Mouse (Mus musculus): Measurements from ENCODE around the gene Rps6kb2. TPM values are rescaled to one million over a fixed set of nuclear protein-coding genes. Genes with fewer than 3 reads are reported as not detected.
A peak's percentile ranks its signal among the peaks of the same experiment; 100 is the strongest.
"Not testable (repeated sequence)": the region's sequence is repeated elsewhere in the genome, so short reads cannot be mapped to it uniquely, and the experiment has no call there.

The Rps6kb2 gene
- total RNA-seq, 2 experiments from 2014 or later = 34.8 to 39.8 TPM

DNA sequence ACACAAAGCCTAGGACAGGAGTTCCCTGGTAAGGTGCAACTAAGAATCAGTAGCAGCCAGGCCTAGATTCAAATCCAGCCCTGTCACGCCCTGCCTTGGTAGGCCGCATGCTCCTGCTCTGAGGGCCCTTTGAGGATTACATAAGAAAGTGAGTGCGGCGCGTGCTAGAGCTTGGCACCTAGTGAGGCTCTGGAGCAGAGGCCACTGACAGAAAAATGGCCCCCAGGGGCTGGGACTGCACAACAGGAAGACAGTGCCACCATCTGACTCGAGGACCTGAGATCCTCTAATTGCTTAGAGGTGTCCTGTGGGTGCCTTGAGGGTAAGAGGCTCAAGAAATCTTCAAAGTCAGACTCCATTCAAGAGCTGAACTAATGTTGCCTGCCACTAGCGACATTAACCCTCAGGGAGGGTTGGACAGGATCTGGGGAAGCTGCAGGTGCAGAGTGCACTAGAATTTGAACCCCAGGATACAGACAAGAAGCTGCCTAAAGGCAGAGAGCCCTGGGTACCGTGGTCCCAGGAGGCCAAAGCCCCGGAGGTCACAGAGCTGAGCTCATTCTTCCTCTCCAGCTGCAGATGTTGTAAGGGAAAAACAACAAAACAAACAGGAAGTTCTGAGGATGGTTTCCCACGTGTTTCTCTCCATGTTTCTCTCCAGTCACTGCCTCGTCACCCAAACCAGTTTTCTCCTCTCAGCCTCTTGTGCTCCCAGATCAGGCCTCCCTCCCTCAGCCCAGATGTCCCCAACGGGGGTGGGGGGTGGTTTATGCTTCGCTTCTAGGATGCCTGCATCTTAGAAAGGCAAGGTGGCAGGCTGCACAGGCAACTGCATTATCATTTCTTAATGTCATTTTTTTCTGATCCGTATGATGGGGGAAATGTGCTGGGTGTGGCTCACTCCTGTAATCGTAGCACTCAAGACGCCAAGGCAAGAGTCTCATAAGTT lies 18.3 kb downstream of the Rps6kb2 start:
- ATAC-seq (replicated peaks; ENCODE audit: low FRiP score, poor library complexity, severe bottlenecking) = no peak

DNA sequence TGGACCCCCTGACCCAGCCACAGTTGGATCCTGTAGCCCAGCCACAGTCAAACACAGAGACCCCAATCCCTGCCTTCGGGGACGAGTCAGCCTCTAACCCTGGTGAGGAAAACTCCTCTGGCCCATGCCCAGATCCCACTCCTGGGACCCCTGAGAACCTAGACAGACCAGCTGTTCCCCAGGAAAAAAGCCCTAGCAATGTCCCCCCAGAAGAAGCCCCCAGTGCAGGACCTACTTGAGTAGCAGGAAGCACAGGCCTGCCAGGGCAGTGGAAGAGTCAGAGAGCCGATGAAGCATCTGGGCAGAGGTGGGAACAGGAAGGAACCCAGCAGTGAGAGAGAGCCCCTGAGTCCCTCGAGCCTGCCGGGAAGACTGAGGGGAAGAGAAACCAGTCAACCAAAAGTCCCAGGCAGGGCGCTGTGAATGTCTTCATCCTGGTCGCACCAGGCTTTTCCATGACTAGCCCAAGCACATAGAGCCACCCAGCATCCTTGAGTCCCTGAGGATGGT lies 19.3 kb downstream of the Rps6kb2 start, which contains the start of gene Cabp4:
Gene Cabp4 (minus strand): TSS at position 275 of the 510 bp plus-strand sequence.
- ATAC-seq (replicated peaks; ENCODE audit: low FRiP score, poor library complexity, severe bottlenecking) = no peak

- ATAC-seq (replicated peaks; ENCODE audit: low FRiP score, poor library complexity, severe bottlenecking) = no peak
Measured at GRCm38 (mm10) chr19:4142416-4143173, 20.6 kb downstream of the Rps6kb2 start.

DNA sequence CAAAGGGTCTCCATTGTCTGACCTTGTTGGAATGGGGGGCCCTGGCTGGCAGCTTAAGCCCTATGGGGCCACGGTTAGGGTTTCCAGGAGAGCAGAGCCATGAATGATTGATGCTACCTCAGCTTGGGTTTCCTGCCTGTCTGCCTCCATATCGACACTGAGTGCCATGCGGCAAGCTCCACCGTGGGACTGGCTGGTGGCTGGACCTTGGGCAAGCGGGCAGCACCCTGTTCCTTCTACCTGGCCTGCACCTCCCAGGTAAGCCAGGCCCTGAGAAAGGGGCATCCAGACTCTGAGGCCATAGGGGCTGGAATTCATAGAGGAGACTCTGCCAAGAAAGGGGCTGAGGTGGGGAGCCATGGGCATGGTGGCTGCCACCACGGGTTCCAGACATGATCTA lies 23.0 kb downstream of the Rps6kb2 start:
- no peak for ATAC-seq (replicated peaks; ENCODE audit: low FRiP score, poor library complexity, severe bottlenecking)

DNA sequence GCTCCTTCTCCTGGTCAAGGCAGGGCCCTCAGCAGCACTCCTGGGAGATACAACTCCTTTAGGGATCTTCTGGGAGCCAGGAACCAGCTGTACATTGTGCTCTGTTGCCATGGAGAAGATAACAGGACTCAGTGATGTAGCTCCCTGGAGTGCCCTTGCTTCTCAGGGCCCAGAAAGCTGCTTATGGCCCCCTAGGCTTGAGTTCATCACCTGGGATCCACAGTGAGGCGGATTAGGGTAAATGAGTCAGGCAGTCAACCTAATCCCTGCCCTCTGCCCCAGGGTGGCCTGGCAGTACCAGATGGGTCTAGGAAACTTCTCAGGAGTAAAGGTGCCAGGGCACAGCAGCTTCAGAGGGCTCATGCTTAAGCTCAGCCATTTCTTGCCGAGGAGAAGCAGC lies 23.7 kb downstream of the Rps6kb2 start, which contains the start of gene Gpr152:
Gene Gpr152 (plus strand): TSS at position 342 of the 400 bp plus-strand sequence.
- no peak for ATAC-seq (replicated peaks; ENCODE audit: low FRiP score, poor library complexity, severe bottlenecking)

- no peak for ATAC-seq (replicated peaks; ENCODE audit: low FRiP score, poor library complexity, severe bottlenecking)
Measured at GRCm38 (mm10) chr19:4137913-4138312, 25.2 kb downstream of the Rps6kb2 start.

- peak; percentile 75 for ATAC-seq (replicated peaks; ENCODE audit: low FRiP score, poor library complexity, severe bottlenecking)
Measured at GRCm38 (mm10) chr19:4136463-4136862, 26.7 kb downstream of the Rps6kb2 start.

DNA sequence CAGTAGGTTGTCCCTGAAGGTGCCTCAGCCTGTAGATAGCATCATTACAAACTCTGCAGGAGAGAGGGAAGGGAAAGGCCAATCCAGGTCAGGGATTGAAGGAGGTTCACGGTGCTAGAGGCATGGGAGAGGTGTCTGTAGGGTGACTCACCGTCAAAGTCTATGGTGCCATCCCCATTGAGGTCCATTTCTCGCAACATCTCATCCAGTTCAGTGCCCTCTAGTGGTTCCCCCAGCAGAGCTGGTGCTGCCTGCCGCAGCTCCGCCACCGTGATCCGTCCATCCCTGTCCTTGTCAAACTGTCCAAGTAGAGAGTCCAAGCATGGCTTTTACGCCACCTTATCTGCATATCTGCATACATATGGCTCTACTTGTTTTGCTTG lies 27.2 kb downstream of the Rps6kb2 start:
- ATAC-seq (replicated peaks; ENCODE audit: low FRiP score, poor library complexity, severe bottlenecking) = peak; percentile 77

- ATAC-seq (replicated peaks; ENCODE audit: low FRiP score, poor library complexity, severe bottlenecking) = not testable (repeated sequence)
Measured at GRCm38 (mm10) chr19:4135229-4135962, 27.8 kb downstream of the Rps6kb2 start.

- no peak for ATAC-seq (replicated peaks; ENCODE audit: low FRiP score, poor library complexity, severe bottlenecking)
Measured at GRCm38 (mm10) chr19:4134354-4134753, 28.8 kb downstream of the Rps6kb2 start.

GRCm38 (mm10) chr19:4131768-4132167 lies 31.4 kb downstream of the Rps6kb2 start:
- ATAC-seq (replicated peaks; ENCODE audit: low FRiP score, poor library complexity, severe bottlenecking) = peak; percentile 52

- ATAC-seq (replicated peaks; ENCODE audit: low FRiP score, poor library complexity, severe bottlenecking) = peak; percentile 66
Measured at GRCm38 (mm10) chr19:4131075-4131474, 32.1 kb downstream of the Rps6kb2 start.

DNA sequence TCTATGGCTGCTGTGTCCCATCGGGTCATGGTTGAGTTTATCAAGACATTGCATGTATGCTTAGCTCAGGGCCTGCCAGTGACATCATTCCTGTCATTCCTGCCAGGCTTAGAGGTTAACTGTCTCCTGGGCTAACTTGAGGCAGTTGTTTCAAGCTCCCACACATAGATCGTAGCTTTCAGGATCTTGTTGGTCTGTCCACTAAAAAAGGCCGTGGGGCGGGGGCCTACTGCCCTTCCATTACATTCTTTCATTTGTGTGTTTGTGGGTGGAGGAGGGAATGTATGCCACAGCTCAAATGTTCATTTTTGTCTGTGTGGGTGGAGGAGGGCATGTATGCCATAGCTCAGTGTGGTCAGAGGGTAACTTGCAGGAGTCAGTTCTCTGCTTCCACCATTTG lies 33.0 kb downstream of the Rps6kb2 start:
- ATAC-seq (replicated peaks; ENCODE audit: low FRiP score, poor library complexity, severe bottlenecking) = no peak

GRCm38 (mm10) chr19:4129462-4129861 lies 33.7 kb downstream of the Rps6kb2 start:
- ATAC-seq (replicated peaks; ENCODE audit: low FRiP score, poor library complexity, severe bottlenecking) = no peak

- ATAC-seq (replicated peaks; ENCODE audit: low FRiP score, poor library complexity, severe bottlenecking) = peak; percentile 23; the same call in 1 of the 2 replicates
Measured at GRCm38 (mm10) chr19:4126759-4127495, 36.2 kb downstream of the Rps6kb2 start.

DNA sequence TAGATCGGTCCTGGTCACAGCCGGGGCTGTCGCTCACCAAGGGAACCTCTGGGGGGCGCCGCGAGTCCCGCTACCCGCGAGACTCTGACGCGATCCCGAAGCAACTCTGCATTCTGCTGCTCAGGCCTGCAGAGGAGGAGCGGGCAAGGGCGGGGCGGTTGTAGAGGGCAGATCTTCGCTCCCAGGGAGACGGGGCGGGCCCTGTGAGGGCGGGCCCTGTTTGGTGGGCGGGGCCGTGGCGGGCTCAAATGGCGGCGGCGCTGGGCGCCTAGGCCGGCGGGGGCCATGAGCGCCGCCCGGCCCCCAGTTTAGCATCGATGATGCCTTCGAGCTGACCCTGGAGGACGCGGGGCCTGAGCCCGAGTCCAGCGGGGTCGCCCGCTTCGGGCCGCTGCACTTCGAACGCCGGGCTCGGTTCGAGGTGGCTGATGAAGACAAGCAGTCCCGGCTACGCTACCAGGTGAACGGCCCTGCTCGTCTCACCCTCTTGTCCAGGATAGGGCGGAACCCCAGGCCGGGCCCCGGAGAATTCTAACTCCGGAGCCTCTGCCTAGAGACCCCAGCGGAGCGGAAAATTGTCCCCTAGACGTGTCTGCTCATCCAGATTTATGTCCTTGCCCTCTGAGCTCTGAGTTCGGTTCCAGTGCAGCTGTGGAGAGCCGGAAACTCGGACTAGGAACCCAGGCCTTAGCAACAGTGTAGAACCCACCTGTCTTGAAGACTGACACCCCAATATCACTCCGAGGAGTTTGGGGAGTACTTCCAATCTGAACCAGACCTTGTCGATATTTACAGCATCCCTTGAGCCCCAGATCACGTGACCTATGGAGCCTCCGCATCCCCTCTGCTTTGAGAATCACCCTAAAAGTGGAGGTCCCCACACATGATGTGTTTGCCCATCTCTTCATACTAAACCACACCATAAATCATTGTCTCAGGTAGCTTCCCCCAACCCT lies 37.1 kb downstream of the Rps6kb2 start, which contains the start of gene Aip:
Gene Aip (minus strand): TSS at position 118 of the 956 bp plus-strand sequence.
- ATAC-seq (replicated peaks; ENCODE audit: low FRiP score, poor library complexity, severe bottlenecking) = peak; percentile 75

- ATAC-seq (replicated peaks; ENCODE audit: low FRiP score, poor library complexity, severe bottlenecking) = not testable (repeated sequence)
Measured at GRCm38 (mm10) chr19:4125268-4125667, 37.9 kb downstream of the Rps6kb2 start.

DNA sequence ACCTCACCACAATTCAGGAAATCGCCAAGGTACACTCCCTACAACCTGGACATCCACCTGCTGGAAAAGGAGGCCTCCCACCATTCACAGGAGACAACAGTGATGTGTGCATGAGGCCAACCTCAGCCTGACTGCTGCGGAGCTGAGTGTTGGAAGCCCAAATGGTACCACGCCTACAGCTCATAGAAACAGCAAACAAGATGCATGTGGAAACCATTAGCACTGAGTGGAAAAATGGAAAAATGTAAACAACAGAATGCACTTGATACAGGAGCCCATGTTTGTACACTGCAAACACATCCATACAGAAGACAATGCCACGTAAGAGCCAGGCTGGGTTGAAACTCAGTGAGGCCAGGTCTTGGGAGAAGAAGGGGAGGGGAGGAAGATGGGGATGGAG lies 38.7 kb downstream of the Rps6kb2 start:
- no peak for ATAC-seq (replicated peaks; ENCODE audit: low FRiP score, poor library complexity, severe bottlenecking)

All from erythroid progenitor cell, adult 5-6 weeks (primary cell).